Mouse (Mus musculus) G1E (cell line): ENCODE measurements around the gene Depdc1b. TPM values are rescaled to one million over a fixed set of nuclear protein-coding genes. Genes with fewer than 3 reads are reported as not detected.

Source experiments
- ATAC-seq: 2 replicates; pipeline ENCODE4 v1.8.0; 2016; ENCODE audit warnings: mild to moderate bottlenecking; ENCODE audit not compliant: insufficient number of reproducible peaks, poor library complexity, low FRiP score, severe bottlenecking; ENCODE audit errors: extremely low read depth
- DNase-seq: peaks from one replicate; pipeline ENCODE4 v3.0.0; 2012; ENCODE audit warnings: low spot score
- H3K27me3 ChIP-seq: 2 replicates; pipeline ENCODE4 v1.6.1; 2012; ENCODE audit warnings: mild to moderate bottlenecking, low read length, inconsistent platforms; ENCODE audit not compliant: insufficient read depth
- H3K36me3 ChIP-seq: replicated peaks from 2 replicates; pipeline ENCODE3; 2012; ENCODE audit warnings: mild to moderate bottlenecking, inconsistent platforms
- H3K4me1 ChIP-seq: 2 replicates; pipeline ENCODE4 v1.6.1; 2012; ENCODE audit warnings: low read depth, low read length, inconsistent platforms, mixed read lengths; ENCODE audit not compliant: insufficient read depth
- H3K4me3 ChIP-seq: 2 replicates; pipeline ENCODE4 v1.5.1; 2012; ENCODE audit warnings: low read depth, mild to moderate bottlenecking, inconsistent platforms, low read length, moderate library complexity, mixed read lengths
- H3K9me3 ChIP-seq: replicated peaks from 2 replicates; pipeline ENCODE4 v1.6.1; 2012; ENCODE audit warnings: inconsistent platforms
- CTCF ChIP-seq: IDR thresholded peaks from 2 replicates; pipeline ENCODE4 v1.5.1; 2012; ENCODE audit warnings: low read depth, low read length, inconsistent platforms, mixed read lengths
- GATA1 ChIP-seq: IDR thresholded peaks from 2 replicates; pipeline ENCODE4 v1.6.1; 2012; ENCODE audit warnings: borderline replicate concordance, low read length, inconsistent platforms, mixed read lengths
- GATA2 ChIP-seq: IDR thresholded peaks from 2 replicates; pipeline ENCODE4 v1.6.1; 2012; ENCODE audit warnings: low read depth, low read length, inconsistent platforms, borderline replicate concordance
- POLR2AphosphoS5 ChIP-seq: IDR thresholded peaks from 2 replicates; pipeline ENCODE4 v1.6.1; 2012; ENCODE audit warnings: low read depth, low read length, inconsistent platforms; ENCODE audit not compliant: insufficient replicate concordance
- TAL1 ChIP-seq: conservative IDR thresholded peaks from 2 replicates; pipeline ENCODE4 v1.6.1; 2012; ENCODE audit warnings: low read depth, low read length, inconsistent platforms, mixed read lengths
- polyA plus RNA-seq: library from polyadenylated mRNA; stranded (reverse); fragments of >175 nt; gene quantifications from 2 replicates; pipeline ENCODE4 v1.2.3, GENCODE M21; 2012
- total RNA-seq, 2 experiments: library from RNA; stranded (forward) in 1 of 2; stranded (reverse) in 1 of 2; fragments of 200-1000 nt in 1 of 2; fragments of >200 nt in 1 of 2; fragmentation: Nextera tagmentation in 1 of 2; gene quantifications; 2 replicates each; pipeline ENCODE4 v1.2.3; 2014 to 2017

The Depdc1b gene
- total and polyA plus RNA-seq, 3 experiments: 4.7 to 61.3 (median 36.8) TPM

GRCm38 (mm10) chr13:108322466-108322865 lies 6.3 kb downstream of the Depdc1b start:
- TF ChIP-seq TAL1 (no peak), CTCF (no peak), GATA2 (no peak), GATA1 (no peak), POLR2AphosphoS5 (no peak)
- DNase-seq: no peak
- Histone ChIP-seq H3K36me3 (peaks cover 71% of the 10 kb centered on the region), H3K27me3 (no peaks in the 10 kb centered on the region), H3K9me3 (no peaks in the 10 kb centered on the region), H3K4me1 (peaks cover under 1% of the 10 kb centered on the region; the same call in 1 of the 2 replicates), H3K4me3 (no peak overlapping the region)
- ATAC-seq: no peak

GRCm38 (mm10) chr13:108323317-108323716 lies 7.2 kb downstream of the Depdc1b start:
- ATAC-seq (no peak), DNase-seq (no peak)
- no peaks in the 10 kb centered on the region for H3K27me3 ChIP-seq
- TF ChIP-seq POLR2AphosphoS5 (no peak), GATA2 (no peak), GATA1 (no peak)
- no peak overlapping the region for H3K4me3 ChIP-seq
- no peaks in the 10 kb centered on the region for H3K9me3 ChIP-seq
- H3K4me1 ChIP-seq: no peaks in the 10 kb centered on the region
- peaks cover 76% of the 10 kb centered on the region for H3K36me3 ChIP-seq

GRCm38 (mm10) chr13:108323866-108324829 lies 8.0 kb downstream of the Depdc1b start:
- no peak for TF ChIP-seq GATA2
- TF ChIP-seq POLR2AphosphoS5: no peak
- no peak for TF ChIP-seq TAL1
- no peak for TF ChIP-seq CTCF
- Histone ChIP-seq H3K9me3 (no peaks in the 10 kb centered on the region), H3K27me3 (no peaks in the 10 kb centered on the region), H3K36me3 (peaks cover 78% of the 10 kb centered on the region), H3K4me1 (no peaks in the 10 kb centered on the region), H3K4me3 (no peak overlapping the region)
- DNase-seq (no peak), ATAC-seq (no peak)

GRCm38 (mm10) chr13:108325871-108326270 lies 9.7 kb downstream of the Depdc1b start:
- no peaks in the 10 kb centered on the region for H3K4me1 ChIP-seq
- no peak overlapping the region for H3K4me3 ChIP-seq
- H3K36me3 ChIP-seq: peaks cover 74% of the 10 kb centered on the region
- H3K9me3 ChIP-seq: no peaks in the 10 kb centered on the region
- DNase-seq (no peak), ATAC-seq (no peak)
- no peaks in the 10 kb centered on the region for H3K27me3 ChIP-seq
- TF ChIP-seq GATA2 (no peak), POLR2AphosphoS5 (no peak)

- Histone ChIP-seq H3K36me3 (peaks cover 74% of the 10 kb centered on the region), H3K27me3 (no peaks in the 10 kb centered on the region), H3K9me3 (no peaks in the 10 kb centered on the region), H3K4me3 (no peak overlapping the region), H3K4me1 (no peaks in the 10 kb centered on the region)
- DNase-seq: no peak
- ATAC-seq: no peak
- no peak for TF ChIP-seq POLR2AphosphoS5
- no peak for TF ChIP-seq GATA1
- no peak for TF ChIP-seq GATA2
- no peak for TF ChIP-seq CTCF
- no peak for TF ChIP-seq TAL1
These were observed 10.2 kb downstream of the Depdc1b start for GRCm38 (mm10) chr13:108326351-108326750.

GRCm38 (mm10) chr13:108327047-108327446 lies 10.9 kb downstream of the Depdc1b start:
- no peaks in the 10 kb centered on the region for H3K9me3 ChIP-seq
- H3K4me1 ChIP-seq: no peaks in the 10 kb centered on the region
- no peak for TF ChIP-seq POLR2AphosphoS5
- TF ChIP-seq GATA1: no peak
- TF ChIP-seq TAL1: no peak
- no peak for TF ChIP-seq GATA2
- no peak for TF ChIP-seq CTCF
- H3K27me3 ChIP-seq: no peaks in the 10 kb centered on the region
- ATAC-seq: no peak
- peaks cover 70% of the 10 kb centered on the region for H3K36me3 ChIP-seq
- H3K4me3 ChIP-seq: no peak overlapping the region
- DNase-seq: no peak
